Mouse (Mus musculus) left cerebral cortex, adult 2 months (tissue): Measurements from ENCODE around the gene Fbxo36. TPM values are rescaled to one million over a fixed set of nuclear protein-coding genes. Genes with fewer than 3 reads are reported as not detected.

Source experiments
- DNase-seq, 2 experiments: peaks; one replicate each; pipeline ENCODE4 v3.0.0; 2021 to 2022; ENCODE audit warnings: low spot score in 2 of 2, mixed read lengths in 1 of 2; ENCODE audit errors: extremely low spot score in 1 of 2
- H3K27ac ChIP-seq: fragments of 200-600 bp; 2 replicates; pipeline ENCODE4 v1.8.1; 2022
- H3K4me3 ChIP-seq: fragments of 200-600 bp; 2 replicates; pipeline ENCODE4 v1.8.1; 2022
- CTCF ChIP-seq: fragments of 200-600 bp; IDR thresholded peaks from 2 replicates; pipeline ENCODE4 v1.8.1; 2022; ENCODE audit warnings: antibody characterized with exemption, mild to moderate bottlenecking, moderate library complexity
- intact Hi-C: fragments of 180-260 bp; cut with DNase I; formaldehyde crosslinking; loops from one replicate; pipeline ENCODE4 v1.15.1; 2025
- total RNA-seq, 2 experiments: library from RNA; stranded (reverse); gene quantifications; 2 replicates each; pipeline ENCODE4 v1.2.3; 2021

Fbxo36 gene
- total RNA-seq, 2 experiments from 2014 or later, result 2.3 to 2.4 TPM

DNA sequence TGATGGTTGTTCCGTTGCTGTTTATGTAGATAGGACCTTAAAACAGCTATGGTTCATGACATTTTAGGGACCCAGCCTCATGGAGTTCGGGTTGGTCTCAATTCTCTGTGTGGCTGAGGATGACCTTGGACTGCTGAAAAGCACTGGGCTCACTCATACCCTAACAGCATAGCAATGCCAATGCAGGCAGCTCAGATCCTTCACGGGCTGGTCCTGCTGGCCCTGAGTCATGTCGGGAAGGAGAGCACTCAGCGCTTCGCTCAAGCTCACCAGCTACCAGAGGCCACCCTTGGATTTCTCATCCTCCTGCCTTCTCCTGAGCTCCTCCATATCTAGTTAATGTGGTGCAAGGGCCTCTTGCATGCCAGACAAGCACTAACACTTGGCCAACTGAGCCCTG is 59.5 kb downstream of the Fbxo36 start:
- no peak for DNase-seq
- H3K27ac ChIP-seq, result no peak overlapping the region
- intact Hi-C loops, result no loop called here
- TF ChIP-seq CTCF, result no peak
- H3K4me3 ChIP-seq, result no peak overlapping the region

DNA sequence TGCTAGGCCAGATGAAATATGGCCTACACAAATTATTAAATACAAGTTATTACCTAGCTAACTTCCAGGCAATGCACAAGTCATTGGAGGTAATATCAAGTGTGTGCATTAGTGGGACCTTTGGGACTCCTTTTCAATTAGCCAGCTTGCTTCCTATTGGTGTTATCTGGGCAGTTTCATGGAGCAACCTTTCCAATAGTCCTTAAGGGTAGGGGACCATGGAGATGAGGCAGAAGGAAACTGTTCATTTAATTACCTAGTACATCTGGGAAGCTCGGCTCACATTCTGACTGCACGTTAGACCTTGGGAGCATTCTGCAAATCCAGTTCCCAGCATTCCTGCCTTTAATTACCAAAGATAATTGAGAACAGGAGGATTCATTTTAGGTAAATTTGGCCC is 64.8 kb downstream of the Fbxo36 start:
- intact Hi-C loops, result no loop called here
- no peak for DNase-seq
- Histone ChIP-seq H3K27ac (no peak overlapping the region), H3K4me3 (no peak overlapping the region)
- TF ChIP-seq CTCF, result no peak

DNA sequence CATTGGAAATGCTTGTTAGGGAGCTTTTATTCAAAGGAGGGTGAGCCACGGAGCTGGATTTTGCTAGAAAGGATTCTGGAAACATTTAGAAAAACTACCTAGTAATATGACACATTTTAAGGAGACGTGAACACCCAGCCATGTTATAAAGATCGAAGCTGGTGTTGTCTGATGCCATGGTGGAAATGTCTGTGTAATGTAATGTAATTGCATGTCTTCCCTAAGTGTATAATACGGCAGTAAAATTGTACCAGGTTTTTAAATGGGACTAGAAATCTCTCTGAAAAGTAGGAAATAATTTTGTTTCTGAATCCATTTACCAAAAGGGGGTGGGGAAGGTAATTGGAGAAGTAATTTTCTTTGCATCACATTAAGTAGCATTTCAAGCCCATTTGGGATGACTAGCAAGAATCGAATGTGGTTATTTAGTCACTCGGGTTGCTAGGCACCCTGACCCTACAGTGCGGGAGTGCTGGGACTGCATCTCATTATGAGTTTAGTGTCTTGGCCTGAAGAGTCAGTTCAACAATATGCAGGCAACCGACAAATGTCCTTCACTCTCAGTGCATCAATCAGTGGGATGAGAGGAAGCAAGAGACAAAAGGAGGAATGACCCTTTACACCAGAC is 70.7 kb downstream of the Fbxo36 start:
- Histone ChIP-seq H3K27ac (no peak overlapping the region), H3K4me3 (no peak overlapping the region)
- no peak for TF ChIP-seq CTCF
- DNase-seq, result no peak
- intact Hi-C loops, result no loop called here

DNA sequence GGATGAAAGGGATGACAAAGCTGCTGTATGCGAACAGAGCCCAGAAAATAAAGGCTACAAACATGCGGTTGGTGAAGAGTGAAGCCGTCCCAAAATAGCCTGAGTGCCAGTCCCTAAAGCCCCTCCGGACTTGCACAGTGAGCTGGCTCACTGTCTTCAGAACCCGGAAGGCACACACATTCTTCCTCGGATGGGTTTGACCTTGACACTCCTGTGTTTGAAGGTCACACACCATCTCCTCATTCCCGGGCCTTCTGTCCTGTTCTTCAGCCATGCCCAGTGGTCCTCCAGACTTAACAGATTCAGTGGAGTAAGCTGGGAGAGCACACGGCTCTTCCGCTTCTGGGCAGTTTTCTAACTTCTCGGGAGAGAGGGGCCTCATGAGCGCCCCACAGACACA is 72.9 kb downstream of the Fbxo36 start:
- no peak for TF ChIP-seq CTCF
- H3K27ac ChIP-seq, result no peak overlapping the region
- intact Hi-C loops, result no loop called here
- no peak overlapping the region for H3K4me3 ChIP-seq
- no peak for DNase-seq

DNA sequence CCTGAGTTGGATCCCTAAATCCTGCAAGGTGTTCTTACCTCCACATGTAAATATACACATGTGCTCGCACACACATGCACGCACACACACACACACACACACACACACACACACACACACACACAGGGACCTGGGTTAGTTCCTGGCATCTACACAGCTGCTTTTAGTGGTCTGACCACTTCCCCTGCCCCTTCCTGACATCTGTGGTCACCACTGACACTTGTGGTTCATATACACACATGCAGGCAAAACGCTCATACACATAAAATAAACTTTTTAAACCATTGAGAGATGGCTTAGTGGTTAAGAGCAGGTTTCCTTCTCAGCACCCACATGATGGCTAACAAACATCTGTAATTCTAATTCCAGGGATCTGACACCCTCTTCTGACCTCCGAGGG is 75.4 kb downstream of the Fbxo36 start:
- no peak overlapping the region for H3K4me3 ChIP-seq
- H3K27ac ChIP-seq, result no peak overlapping the region
- intact Hi-C loops, result no loop called here
- DNase-seq, result no peak
- TF ChIP-seq CTCF, result no peak

DNA sequence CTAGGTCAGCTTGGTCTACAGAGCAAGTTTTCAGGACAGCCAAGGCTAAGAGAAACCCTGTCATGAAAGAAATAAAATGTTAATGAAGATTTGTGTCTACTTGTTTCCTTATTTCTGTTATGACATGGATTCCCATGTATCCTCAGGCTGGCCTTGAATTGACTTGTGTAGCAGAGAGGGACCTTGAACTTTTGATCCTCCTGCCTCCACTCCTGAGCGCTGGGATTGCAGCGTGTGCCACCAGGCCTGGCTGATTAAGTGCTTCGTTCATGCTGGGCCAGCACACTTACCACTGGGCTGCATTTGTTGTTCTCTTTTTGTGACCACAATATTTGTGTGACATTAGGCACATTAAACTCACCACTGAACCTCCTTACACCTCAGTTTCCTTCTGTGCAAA is 79.2 kb downstream of the Fbxo36 start:
- intact Hi-C loops, result no loop called here
- H3K4me3 ChIP-seq, result no peak overlapping the region
- TF ChIP-seq CTCF, result no peak
- H3K27ac ChIP-seq, result no peak overlapping the region
- DNase-seq, result no peak

DNA sequence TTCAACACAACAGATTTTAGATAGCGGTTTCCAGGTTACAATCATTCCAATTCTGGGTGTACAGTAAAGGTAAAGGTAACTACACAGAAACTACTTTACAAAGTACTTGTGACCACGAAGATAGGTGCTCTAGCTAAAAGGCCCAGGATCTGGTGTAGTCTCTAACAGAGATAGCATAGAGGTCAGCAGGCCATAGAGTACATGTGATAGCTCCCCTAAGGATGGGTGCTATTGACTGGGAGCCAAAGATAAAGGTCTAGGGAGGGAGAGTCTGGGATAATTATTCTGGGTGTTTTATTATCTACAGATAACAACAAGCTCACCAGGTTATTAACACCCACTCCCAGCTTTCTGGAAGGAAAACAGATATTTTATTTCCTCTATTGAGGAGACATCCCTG is 83.8 kb downstream of the Fbxo36 start:
- intact Hi-C loops, result no loop called here
- no peak overlapping the region for H3K4me3 ChIP-seq
- no peak for TF ChIP-seq CTCF
- H3K27ac ChIP-seq, result no peak overlapping the region
- DNase-seq, result no peak

DNA sequence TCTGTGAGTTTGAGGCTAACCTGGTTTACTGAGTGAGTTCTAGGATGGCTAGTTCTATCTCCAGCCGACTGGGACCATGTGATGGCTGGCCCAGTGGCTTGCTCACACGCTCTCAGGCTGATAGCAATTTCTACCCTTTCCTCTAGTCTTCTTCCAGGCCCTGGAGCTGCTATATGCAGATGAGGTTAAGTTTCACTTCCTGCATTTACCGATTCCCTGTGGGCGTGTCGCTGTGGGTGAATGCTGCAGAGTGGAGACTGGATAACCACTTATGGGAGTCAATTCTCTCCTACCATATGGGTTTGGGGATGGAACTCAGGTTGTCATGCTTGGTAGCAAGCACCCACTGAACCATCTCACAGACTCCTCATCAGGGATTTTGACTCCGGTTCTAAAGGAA is 84.5 kb downstream of the Fbxo36 start:
- no peak for DNase-seq
- no peak for TF ChIP-seq CTCF
- intact Hi-C loops, result no loop called here
- H3K4me3 ChIP-seq, result no peak overlapping the region
- H3K27ac ChIP-seq, result no peak overlapping the region

DNA sequence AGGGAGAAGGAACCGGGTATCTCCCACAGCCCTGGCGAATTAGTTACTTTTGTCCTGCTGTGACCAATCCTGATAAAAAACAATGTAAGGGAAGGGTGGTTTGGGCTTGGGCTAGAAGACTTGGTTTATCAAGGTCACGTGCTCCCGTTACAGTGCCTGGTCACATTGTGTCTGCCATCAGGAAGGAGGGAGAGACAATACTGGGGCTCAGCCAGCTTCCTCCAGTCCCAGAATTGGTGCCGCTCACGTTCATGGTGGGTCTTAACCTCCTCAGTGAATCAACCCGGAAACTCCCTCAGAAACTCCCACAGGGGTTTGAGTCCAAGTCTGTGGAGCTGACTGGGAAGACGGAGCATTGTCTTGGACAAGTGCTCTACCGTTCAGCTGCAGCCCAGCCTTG is 86.0 kb downstream of the Fbxo36 start:
- DNase-seq, result no peak
- H3K27ac ChIP-seq, result no peak overlapping the region
- intact Hi-C loops, result no loop called here

DNA sequence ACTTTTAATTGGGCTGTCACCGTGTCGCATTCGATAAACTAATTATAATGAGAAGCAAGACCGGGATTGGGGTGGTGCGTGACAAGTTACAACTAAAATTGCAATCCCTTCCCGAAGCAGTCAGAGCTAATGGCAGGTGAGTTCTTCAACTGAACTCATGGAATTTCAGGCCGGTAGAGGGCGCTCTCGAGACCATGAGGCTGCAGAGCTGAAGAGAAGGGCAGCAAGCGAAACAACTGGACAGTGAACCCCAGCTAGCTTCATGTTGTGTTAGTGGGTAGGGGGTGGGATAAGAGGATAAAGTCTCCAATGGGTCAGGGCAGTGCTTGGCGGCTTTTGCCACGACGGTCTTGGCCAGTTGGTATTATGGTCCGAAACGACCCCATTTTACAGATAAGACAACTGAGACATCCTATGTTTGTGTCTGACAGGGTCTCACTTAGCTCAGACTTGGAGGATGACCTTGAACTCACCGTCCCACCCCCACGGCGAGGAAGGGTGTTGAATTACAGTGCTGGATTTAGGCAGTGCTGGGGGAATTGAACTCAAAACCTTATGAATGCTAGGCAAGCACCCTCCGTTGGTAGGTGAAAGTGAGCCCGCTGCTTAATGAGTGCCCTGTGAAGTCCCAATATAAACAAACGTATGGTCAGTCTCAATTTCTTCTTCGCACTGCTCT is 94.0 kb downstream of the Fbxo36 start:
- DNase-seq, result peak; percentile 84 to 91
- intact Hi-C loops, result no loop called here
- Histone ChIP-seq H3K4me3 (peak overlapping the region; percentile 82), H3K27ac (peak overlapping the region; percentile 84)
- peak; percentile 87 for TF ChIP-seq CTCF

More for the DNA sequence above, 86.0 kb downstream of the Fbxo36 start:
- H3K4me3 ChIP-seq, result no peak overlapping the region
- no peak for TF ChIP-seq CTCF

DNA sequence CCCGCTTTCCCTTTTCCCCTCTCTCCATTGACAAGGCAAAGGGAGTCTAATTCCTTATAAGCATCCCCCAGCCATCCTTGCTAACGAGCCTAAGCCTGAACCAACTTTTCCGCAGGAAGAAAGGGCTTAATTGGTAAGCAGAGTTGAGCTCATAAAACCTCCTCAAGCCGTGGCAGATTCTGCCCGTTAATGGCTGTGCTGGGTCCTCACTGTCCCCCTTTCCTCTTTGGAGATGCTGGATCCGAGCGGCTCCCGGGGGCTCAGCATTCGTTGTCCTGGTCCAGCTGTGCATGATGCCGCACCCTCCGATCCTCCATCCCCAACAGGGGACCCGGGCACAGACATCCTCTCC is 94.5 kb downstream of the Fbxo36 start:
- DNase-seq, result peak in 1 of 2 experiments; percentile 41
- no peak for TF ChIP-seq CTCF
- intact Hi-C loops, result no loop called here
- peak overlapping the region; percentile 84 for H3K27ac ChIP-seq
- H3K4me3 ChIP-seq, result peak overlapping the region; percentile 82

DNA sequence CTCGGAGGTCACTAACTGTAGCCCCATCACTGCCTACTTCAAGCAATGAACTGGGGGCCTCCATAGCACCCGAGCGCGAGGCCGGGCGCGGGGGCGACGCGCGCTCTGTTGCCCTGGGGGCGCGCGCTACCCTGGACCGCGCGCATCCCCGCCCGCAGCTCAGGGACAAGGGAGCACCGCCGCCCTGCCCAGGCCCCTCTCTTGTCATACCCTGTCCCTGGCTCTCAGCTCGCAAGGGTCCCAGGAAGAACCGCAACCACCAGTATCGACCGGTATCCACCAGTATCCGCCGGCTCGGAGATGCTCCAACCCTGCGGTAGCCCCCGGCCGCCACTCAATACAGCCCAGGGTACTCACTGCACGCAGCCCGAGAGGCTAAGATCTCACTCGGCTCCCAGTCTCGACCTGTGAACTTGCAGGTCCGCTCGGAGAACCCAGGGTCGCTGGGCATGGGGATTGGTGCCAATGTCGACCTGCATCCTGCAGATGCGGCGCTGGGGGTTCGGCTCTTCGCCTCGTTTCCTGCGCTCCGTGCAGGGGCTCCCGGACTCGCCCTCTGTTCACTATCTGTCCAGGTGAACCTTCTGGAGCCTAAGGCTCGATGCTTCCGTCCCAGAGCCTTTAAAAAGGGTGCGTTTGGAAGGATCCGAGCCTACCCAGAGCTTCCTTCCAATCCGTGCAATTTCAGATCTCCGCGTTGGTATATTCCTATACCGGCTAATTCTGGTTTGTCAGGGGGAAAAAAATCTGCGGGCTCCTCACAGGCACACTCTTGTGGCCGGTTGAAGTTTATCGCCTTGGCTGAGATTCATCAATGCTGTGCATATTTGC is 95.1 kb downstream of the Fbxo36 start, which contains the start of gene Slc16a14:
Gene Slc16a14 (minus strand): TSS at position 632 of the 831 bp plus-strand sequence.
- TF ChIP-seq CTCF, result peak; percentile 29
- intact Hi-C loops, result loop anchor here (1.0 kb wide), 1 partner anchor 95 kb away; the partner anchor contains the start of gene Fbxo36
- DNase-seq, result peak; percentile 55 to 60
- H3K27ac ChIP-seq, result peak within 1 kb of the TSS; percentile 84
- H3K4me3 ChIP-seq, result peak within 1 kb of the TSS; percentile 82
